Mouse (Mus musculus): ENCODE data around the gene Clmn.

GRCm38 (mm10) chr12:104769201-104769785 lies 95.6 kb downstream of the Clmn start:
- TF ChIP-seq CTCF (conservative IDR thresholded peaks at IDR 0.05; ENCODE audit: low read length) (no peak), POU5F1 (IDR thresholded peaks at IDR 0.05; ENCODE audit: borderline replicate concordance, low read length) (no peak)

All from E14TG2a.4 (cell line).